Mouse (Mus musculus) liver, embryonic 14.5 days (tissue): Measurements from ENCODE around the gene Syngr1.

ENCODE experiments used
- CTCF ChIP-seq: IDR thresholded peaks from 2 replicates; pipeline ENCODE4 v1.5.1; 2016; ENCODE audit warnings: antibody characterized with exemption, low read depth, control low read depth
- EP300 ChIP-seq: IDR thresholded peaks from 2 replicates; pipeline ENCODE4 v1.6.1; 2016; ENCODE audit warnings: antibody characterized with exemption, low read depth

GRCm38 (mm10) chr15:80133682-80134449, 42.7 kb downstream of the Syngr1 start:
- TF ChIP-seq EP300 (no peak), CTCF (no peak)
